Mouse (Mus musculus) embryonic fibroblast, embryonic 13.5 days (primary cell): ENCODE measurements around the gene Atrnl1. TPM values are rescaled to one million over a fixed set of nuclear protein-coding genes. Genes with fewer than 3 reads are reported as not detected.
A peak's percentile ranks its signal among the peaks of the same experiment; 100 is the strongest.

Experiments used
- H3K27ac ChIP-seq: 2 replicates; pipeline ENCODE4 v1.5.1; 2012; ENCODE audit warnings: low read length, control low read depth, inconsistent platforms; ENCODE audit not compliant: insufficient read depth
- H3K4me1 ChIP-seq: 2 replicates; pipeline ENCODE4 v1.6.1; 2011; ENCODE audit warnings: low read length; ENCODE audit not compliant: control insufficient read depth, insufficient read depth
- H3K4me3 ChIP-seq: 2 replicates; pipeline ENCODE4 v1.5.1; 2011; ENCODE audit warnings: mild to moderate bottlenecking, control low read depth, low read length; ENCODE audit not compliant: insufficient read depth
- CTCF ChIP-seq: IDR thresholded peaks from 2 replicates; pipeline ENCODE4 v1.5.1; 2011; ENCODE audit warnings: mild to moderate bottlenecking, control low read depth, low read length, moderate library complexity, borderline replicate concordance; ENCODE audit not compliant: insufficient read depth
- POLR2A ChIP-seq: IDR thresholded peaks from 2 replicates; pipeline ENCODE4 v1.6.1; 2011; ENCODE audit warnings: low read depth, mild to moderate bottlenecking, control low read depth, low read length, moderate library complexity
- polyA plus RNA-seq: library from polyadenylated mRNA; stranded (reverse); fragments of >200 nt; gene quantifications from 2 replicates; pipeline ENCODE4 v1.2.4, GENCODE M21; 2011; ENCODE audit warnings: low read depth; ENCODE audit not compliant: missing spikeins, insufficient read length

Atrnl1 gene
- polyA plus RNA-seq, 1 experiment: 29.4 TPM

DNA sequence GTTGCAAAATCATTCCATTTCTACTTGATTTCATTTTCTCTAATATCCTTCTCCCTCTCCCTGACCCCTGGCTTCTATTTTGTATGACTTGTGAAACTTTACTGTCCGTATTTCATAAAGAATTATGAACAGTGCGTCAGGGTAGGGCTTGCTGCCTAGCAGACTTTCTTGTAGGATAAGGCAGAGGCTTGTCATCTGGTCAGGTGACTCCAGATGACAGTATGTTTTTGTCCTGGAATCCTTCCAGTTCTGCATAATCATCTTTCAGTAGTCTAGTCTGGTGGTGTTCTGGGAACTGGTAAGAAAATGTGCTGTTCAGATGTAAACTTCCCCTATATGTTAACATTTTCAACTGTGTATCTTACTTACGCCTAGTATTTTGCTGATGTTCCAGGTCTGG is 4.9 kb upstream of the Atrnl1 start:
- peaks cover 8% of the 10 kb centered on the region for H3K4me1 ChIP-seq
- H3K27ac ChIP-seq: no peak overlapping the region
- TF ChIP-seq POLR2A (no peak), CTCF (no peak)
- H3K4me3 ChIP-seq: no peak overlapping the region

GRCm38 (mm10) chr19:57606351-57606750 is 4.5 kb upstream of the Atrnl1 start:
- H3K4me3 ChIP-seq: no peak overlapping the region
- H3K4me1 ChIP-seq: peaks cover 8% of the 10 kb centered on the region
- H3K27ac ChIP-seq: no peak overlapping the region
- TF ChIP-seq CTCF (no peak), POLR2A (no peak)

- Histone ChIP-seq H3K4me1 (peaks cover 9% of the 10 kb centered on the region), H3K27ac (peak overlapping the region; percentile 81), H3K4me3 (peak overlapping the region; percentile 70)
- TF ChIP-seq CTCF: no peak
- peak; percentile 34; the same call in 1 of the 2 replicates for TF ChIP-seq POLR2A
Measured at GRCm38 (mm10) chr19:57609361-57610057, 1.3 kb upstream of the Atrnl1 start.

- Histone ChIP-seq H3K27ac (peak overlapping the region; percentile 81), H3K4me3 (peak overlapping the region; percentile 70), H3K4me1 (peaks cover 9% of the 10 kb centered on the region)
- TF ChIP-seq POLR2A (no peak), CTCF (no peak)
Measured at GRCm38 (mm10) chr19:57610058-57610475, 767 bp upstream of the Atrnl1 start.

DNA sequence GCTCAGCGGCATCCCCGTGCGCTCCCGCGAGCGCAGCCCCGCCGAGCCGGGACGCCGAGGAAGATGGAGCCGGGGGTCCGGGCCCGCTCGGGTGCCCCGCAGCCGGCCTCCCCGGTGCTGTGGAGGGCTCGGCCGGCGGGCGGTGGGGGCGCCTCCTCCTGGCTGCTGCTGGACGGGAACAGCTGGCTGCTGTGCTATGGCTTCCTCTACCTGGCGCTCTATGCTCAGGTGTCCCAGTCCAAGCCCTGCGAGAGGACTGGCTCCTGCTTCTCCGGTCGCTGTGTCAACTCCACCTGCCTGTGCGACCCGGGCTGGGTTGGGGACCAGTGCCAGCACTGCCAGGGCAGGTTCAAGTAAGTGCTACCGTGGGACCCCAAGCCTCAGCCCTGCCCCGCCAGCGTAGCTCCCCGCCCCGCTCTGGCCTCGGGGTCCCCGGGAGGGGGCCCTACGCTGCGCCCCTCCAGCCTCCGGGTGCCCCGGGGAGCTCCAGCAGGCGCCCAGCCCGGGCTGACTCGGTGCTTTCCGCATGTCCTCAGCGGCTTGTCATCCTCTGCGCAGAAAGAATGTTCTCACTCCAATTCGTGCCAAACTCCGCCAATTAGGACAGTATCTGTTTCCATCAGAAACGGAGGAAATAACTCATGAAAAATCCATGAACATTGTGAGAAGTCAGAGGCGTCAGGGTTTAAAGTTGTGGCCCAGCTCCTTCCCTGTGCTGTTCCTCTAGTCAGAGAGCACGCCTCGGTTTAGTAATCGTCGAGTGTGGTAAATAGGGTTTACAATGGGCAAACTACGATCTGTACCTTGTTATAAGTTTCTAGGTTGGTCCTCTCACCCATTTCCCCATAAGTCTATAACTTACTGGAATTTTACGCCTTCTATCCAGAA is 701 bp downstream of the Atrnl1 start:
- Histone ChIP-seq H3K4me1 (peaks cover 11% of the 10 kb centered on the region), H3K4me3 (peak overlapping the region; percentile 80), H3K27ac (no peak overlapping the region)
- TF ChIP-seq POLR2A (no peak), CTCF (peak; percentile 34; the same call in 1 of the 2 replicates)

- Histone ChIP-seq H3K27ac (no peak overlapping the region), H3K4me1 (peaks cover 11% of the 10 kb centered on the region), H3K4me3 (peak overlapping the region; percentile 80)
- TF ChIP-seq POLR2A (no peak), CTCF (no peak)
Measured at GRCm38 (mm10) chr19:57612179-57612472, 1.3 kb downstream of the Atrnl1 start.

- Histone ChIP-seq H3K27ac (no peak overlapping the region), H3K4me3 (no peak overlapping the region), H3K4me1 (peaks cover 3% of the 10 kb centered on the region; the same call in 1 of the 2 replicates)
- no peak for TF ChIP-seq CTCF
Measured at GRCm38 (mm10) chr19:57615972-57616621, 5.3 kb downstream of the Atrnl1 start.

DNA sequence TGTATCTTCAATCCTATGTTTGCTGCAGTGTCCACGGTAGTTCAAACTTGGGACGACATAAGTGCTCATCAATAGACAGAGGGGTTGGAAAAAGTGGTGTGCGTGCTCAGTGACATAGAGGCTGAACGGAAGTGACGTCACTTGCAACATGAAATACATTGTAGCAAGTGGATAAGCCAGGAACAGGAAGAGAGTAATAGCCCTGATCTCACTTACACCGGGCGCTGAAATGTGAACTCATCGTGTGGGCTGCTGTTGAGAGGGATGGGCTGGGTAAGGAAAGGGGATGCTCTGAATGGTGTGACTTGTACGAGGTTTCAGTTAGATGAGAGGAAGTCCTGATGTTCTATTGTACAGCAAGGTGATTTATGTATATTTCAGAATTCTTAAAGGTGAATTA is 8.3 kb downstream of the Atrnl1 start:
- peaks cover 2% of the 10 kb centered on the region; the same call in 1 of the 2 replicates for H3K4me1 ChIP-seq
- TF ChIP-seq CTCF (no peak), POLR2A (no peak)
- no peak overlapping the region for H3K27ac ChIP-seq
- no peak overlapping the region for H3K4me3 ChIP-seq

- H3K27ac ChIP-seq: no peak overlapping the region
- H3K4me1 ChIP-seq: no peaks in the 10 kb centered on the region
- H3K4me3 ChIP-seq: no peak overlapping the region
- TF ChIP-seq CTCF: no peak
Measured at GRCm38 (mm10) chr19:57621814-57622213, 11.0 kb downstream of the Atrnl1 start.
